Mouse (Mus musculus) bone marrow macrophage, adult 2 months (primary cell): Measurements from ENCODE around the gene Hoxd13.

Experiments used
- CTCF ChIP-seq: IDR thresholded peaks from 2 replicates; pipeline ENCODE4 v1.5.1; 2012; ENCODE audit warnings: low read depth, mild to moderate bottlenecking, low read length, moderate library complexity
- POLR2A ChIP-seq: IDR thresholded peaks from 2 replicates; pipeline ENCODE4 v1.6.1; 2012; ENCODE audit warnings: mild to moderate bottlenecking, low read depth, low read length, borderline replicate concordance

DNA sequence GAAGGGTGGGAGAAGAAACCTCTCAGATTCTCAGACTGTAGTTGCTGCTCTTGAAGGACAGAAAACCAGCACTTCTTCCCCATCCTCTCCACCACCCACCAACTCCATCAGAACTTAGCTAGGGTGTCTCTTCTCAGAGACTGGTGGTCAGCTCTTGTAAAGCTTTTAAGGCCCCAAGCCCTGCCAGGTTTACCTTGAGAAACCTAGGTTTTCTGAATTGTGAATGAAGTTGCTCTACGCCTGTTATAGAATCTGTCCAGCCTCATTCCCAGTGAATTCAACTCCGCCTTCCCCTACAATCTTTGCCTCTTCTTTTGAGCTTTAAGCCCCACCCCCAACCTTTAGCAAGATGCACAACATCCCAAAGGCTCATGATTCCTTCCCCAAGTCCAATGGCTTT, 9.0 kb downstream of the Hoxd13 start:
- TF ChIP-seq POLR2A (no peak), CTCF (no peak)
